Mouse (Mus musculus) liver, embryonic 11.5 days (tissue): ENCODE measurements around the gene Dcst1. TPM values are rescaled to one million over a fixed set of nuclear protein-coding genes. Genes with fewer than 3 reads are reported as not detected.

Source experiments
- ATAC-seq: fragments of 200-750 bp; cut with Nextera tagmentation; replicated peaks from 2 replicates; pipeline ENCODE4 v1.8.0; 2017; ENCODE audit warnings: moderate number of reproducible peaks, mild to moderate bottlenecking, moderate TSS enrichment, moderate library complexity; ENCODE audit not compliant: low FRiP score
- DNase-seq: peaks from one replicate; pipeline ENCODE4 v3.0.0-alpha.2; 2017; ENCODE audit warnings: low spot score
- H3K27ac ChIP-seq: fragments of 300-500 bp; sonication (generic); 2 replicates; pipeline ENCODE4 v1.5.1; 2014; ENCODE audit warnings: mild to moderate bottlenecking, low read depth, low read length, control low read depth
- H3K27me3 ChIP-seq: fragments of 300-500 bp; sonication (generic); replicated peaks from 2 replicates; pipeline ENCODE4 v1.6.1; 2014; ENCODE audit warnings: low read length, mixed read lengths; ENCODE audit not compliant: control insufficient read depth, insufficient read depth
- H3K36me3 ChIP-seq: fragments of 300-500 bp; sonication (generic); 2 replicates; pipeline ENCODE4 v1.6.1; 2014; ENCODE audit warnings: mild to moderate bottlenecking, low read length, moderate library complexity, mixed read lengths; ENCODE audit not compliant: control insufficient read depth, insufficient read depth
- H3K4me1 ChIP-seq: fragments of 300-500 bp; sonication (generic); replicated peaks from 2 replicates; pipeline ENCODE4 v1.6.1; 2014; ENCODE audit warnings: low read length, mixed read lengths; ENCODE audit not compliant: control insufficient read depth, insufficient read depth
- H3K4me2 ChIP-seq: fragments of 300-500 bp; sonication (generic); 2 replicates; pipeline ENCODE4 v1.6.1; 2014; ENCODE audit warnings: mild to moderate bottlenecking, control low read depth, moderate library complexity
- H3K4me3 ChIP-seq: fragments of 300-500 bp; sonication (generic); 2 replicates; pipeline ENCODE4 v1.5.1; 2014; ENCODE audit warnings: low read depth, low read length, control low read depth
- H3K9ac ChIP-seq: fragments of 300-500 bp; sonication (generic); 2 replicates; pipeline ENCODE4 v1.6.1; 2014; ENCODE audit warnings: low read depth, low read length, control low read depth
- H3K9me3 ChIP-seq: fragments of 300-500 bp; sonication (generic); 2 replicates; pipeline ENCODE4 v1.6.1; 2016; ENCODE audit warnings: low read length, inconsistent platforms, mixed read lengths; ENCODE audit not compliant: control insufficient read depth
- WGBS: fragments of 180-500 bp; shearing (Covaris S2); extraction: QIAGEN DNeasy Blood & Tissue Kit; methylation state at CpG from one replicate; pipeline ENCODE4 v1.1.7; 2014; 5-methylcytosine and 5-hydroxymethylcytosine counted together
- polyA plus RNA-seq: library from polyadenylated mRNA; unstranded; fragments of >200 nt; fragmentation: Nextera tagmentation; extraction: Ambion mirVana; gene quantifications from 2 replicates; pipeline ENCODE4 v1.2.1, GENCODE M21; 2014

Dcst1 gene
- not detected in 2 replicates for polyA plus RNA-seq

GRCm38 (mm10) chr3:89365153-89365485, at the start of gene Dcst1:
TSS of gene Dcst1 (minus strand) at chr3:89365253.
- no peak within 1 kb of the TSS for H3K9ac ChIP-seq
- 85% methylated on average over 11 of the region's 11 CpGs for WGBS
- H3K4me3 ChIP-seq, result no peak within 1 kb of the TSS
- no peaks in the 10 kb centered on the region for H3K4me1 ChIP-seq
- ATAC-seq, result no peak
- no peak within 1 kb of the TSS for H3K27ac ChIP-seq
- H3K4me2 ChIP-seq, result no peak within 1 kb of the TSS
- peaks cover 5% of the 10 kb centered on the region for H3K27me3 ChIP-seq
- no peak for DNase-seq
- H3K36me3 ChIP-seq, result no peaks in the 10 kb centered on the region
- no peaks in the 10 kb centered on the region for H3K9me3 ChIP-seq

DNA sequence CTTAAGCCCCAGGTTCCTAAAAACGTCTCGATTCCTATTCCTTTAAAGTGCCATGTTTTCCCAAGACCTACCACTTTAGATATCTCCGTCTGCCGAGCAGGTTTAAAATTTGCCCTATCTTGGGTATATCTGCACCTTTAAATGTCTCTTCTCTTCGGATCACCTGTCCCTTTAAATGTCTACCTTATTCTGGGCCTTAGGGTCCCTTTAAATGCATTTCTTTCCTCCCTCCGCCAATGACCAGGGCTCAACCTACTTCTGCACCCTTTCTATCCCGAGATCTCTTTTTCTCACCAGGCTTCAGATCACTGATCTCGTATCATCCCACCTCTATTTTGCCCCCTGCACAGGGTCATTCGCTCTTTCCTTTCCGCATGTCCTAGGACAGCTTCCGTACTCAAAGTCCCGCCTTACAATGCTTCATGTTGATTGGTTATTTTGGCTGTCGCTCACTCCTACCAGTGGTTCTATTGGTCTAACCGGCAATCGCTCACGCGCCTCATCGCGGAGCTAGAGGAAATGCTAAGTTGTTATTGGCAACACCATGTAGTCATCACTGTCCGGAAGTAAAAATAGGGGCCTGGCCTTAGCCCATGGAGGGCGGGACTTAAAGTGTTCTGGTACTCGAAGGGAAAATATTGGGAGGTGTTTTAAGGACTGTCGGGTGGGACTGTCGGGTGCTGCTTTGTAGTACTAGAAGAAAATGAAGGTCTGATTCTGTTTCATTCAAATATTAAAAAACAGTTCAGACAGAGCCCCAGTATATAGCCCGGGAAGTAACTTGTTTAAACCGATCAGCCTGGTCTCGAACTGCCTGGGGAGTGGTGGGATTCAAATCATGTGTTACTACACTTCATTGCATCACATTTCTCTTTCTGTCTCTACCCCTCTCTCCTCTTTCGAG, 46.7 kb upstream of the Dcst1 start, which contains the start of gene Flad1:
TSS of gene Flad1 (minus strand) at position 381 of the 904 bp plus-strand sequence.
- peak within 1 kb of the TSS; percentile 85 for H3K4me2 ChIP-seq
- H3K27ac ChIP-seq, result peak within 1 kb of the TSS; percentile 62
- peaks cover 28% of the 10 kb centered on the region for H3K36me3 ChIP-seq
- peak; percentile 100 for ATAC-seq
- H3K9ac ChIP-seq, result peak within 1 kb of the TSS; percentile 67
- peak; percentile 90 for DNase-seq
- peaks cover 11% of the 10 kb centered on the region for H3K4me1 ChIP-seq
- H3K9me3 ChIP-seq, result no peaks in the 10 kb centered on the region
- no peaks in the 10 kb centered on the region for H3K27me3 ChIP-seq
- WGBS, result 5% methylated on average over 28 of the region's 28 CpGs
- H3K4me3 ChIP-seq, result peak within 1 kb of the TSS; percentile 67

DNA sequence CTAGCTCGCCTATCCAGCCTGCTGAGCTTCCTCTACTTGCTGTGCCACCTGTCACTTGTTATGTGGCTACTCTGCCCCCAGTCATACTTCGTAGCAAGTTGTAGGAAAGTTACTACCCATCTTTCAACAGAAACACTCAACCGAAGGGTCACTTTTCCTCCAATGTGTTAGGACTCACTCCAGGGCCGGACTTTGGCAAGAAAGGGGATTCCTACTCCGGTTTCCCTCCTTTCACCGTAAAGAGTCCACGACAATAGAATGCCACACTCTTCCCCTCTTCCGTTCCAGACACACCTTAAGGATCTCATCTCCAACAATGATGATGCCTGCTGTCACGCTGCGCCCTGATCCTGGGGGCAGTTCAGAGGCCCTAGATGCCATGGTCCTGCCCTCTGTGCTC, 45.8 kb upstream of the Dcst1 start:
- WGBS, result 73% methylated on average over 10 of the region's 10 CpGs
- peak overlapping the region; percentile 85 for H3K4me2 ChIP-seq
- peak overlapping the region; percentile 67 for H3K9ac ChIP-seq
- H3K4me3 ChIP-seq, result peak overlapping the region; percentile 67
- H3K27me3 ChIP-seq, result no peaks in the 10 kb centered on the region
- H3K9me3 ChIP-seq, result no peaks in the 10 kb centered on the region
- DNase-seq, result no peak
- no peak overlapping the region for H3K27ac ChIP-seq
- H3K4me1 ChIP-seq, result peaks cover 6% of the 10 kb centered on the region
- ATAC-seq, result no peak
- H3K36me3 ChIP-seq, result peaks cover 23% of the 10 kb centered on the region

DNA sequence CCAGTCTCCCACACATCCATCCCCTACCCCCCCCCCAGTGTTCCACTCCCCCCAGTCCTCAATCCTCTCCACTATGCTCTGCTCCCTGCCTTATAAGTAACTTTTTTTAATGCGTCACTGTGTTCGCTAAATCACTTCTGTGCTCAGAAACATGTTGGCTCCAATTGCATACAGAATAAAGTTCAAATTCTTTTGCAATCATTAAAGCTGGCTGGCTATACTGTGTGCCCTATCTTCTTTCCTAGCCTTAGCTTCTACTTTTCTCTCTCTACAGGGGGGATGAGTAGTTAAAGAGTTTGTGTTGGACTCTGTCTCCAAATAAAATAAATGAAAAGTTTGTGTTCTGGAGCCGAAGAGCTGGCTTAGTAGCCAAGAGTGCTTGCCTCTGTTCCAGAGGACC, 44.6 kb upstream of the Dcst1 start:
- peaks cover 21% of the 10 kb centered on the region for H3K36me3 ChIP-seq
- H3K27me3 ChIP-seq, result no peaks in the 10 kb centered on the region
- H3K4me1 ChIP-seq, result peaks cover 6% of the 10 kb centered on the region
- 93% methylated on average over 3 of the region's 3 CpGs for WGBS
- ATAC-seq, result no peak
- H3K4me3 ChIP-seq, result no peak overlapping the region
- no peak for DNase-seq
- H3K9me3 ChIP-seq, result no peaks in the 10 kb centered on the region
- H3K4me2 ChIP-seq, result no peak overlapping the region
- H3K27ac ChIP-seq, result no peak overlapping the region
- H3K9ac ChIP-seq, result no peak overlapping the region

DNA sequence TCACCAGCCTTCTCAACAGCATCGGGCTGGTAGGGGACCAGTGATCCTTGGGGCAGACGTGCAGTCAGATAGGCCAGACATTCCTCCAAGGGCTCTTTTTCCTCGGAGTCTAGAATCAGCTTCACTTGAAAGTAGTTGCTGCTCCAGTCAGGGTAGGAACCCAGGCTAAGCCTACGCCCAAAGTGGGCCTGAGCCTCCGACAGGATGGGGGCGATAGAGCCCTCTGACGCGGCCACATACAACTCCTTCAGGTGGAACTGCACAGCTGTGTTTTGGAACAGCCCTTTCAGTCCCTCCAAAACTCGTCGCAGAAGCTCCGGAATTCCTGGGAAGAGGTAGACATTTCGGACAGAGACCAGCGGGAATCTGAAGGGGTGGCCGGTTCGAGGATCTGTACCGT, 43.4 kb upstream of the Dcst1 start:
- DNase-seq (no peak), ATAC-seq (no peak)
- Histone ChIP-seq H3K27me3 (no peaks in the 10 kb centered on the region), H3K4me2 (no peak overlapping the region), H3K27ac (no peak overlapping the region), H3K9ac (no peak overlapping the region), H3K4me3 (no peak overlapping the region), H3K4me1 (peaks cover 6% of the 10 kb centered on the region), H3K9me3 (no peaks in the 10 kb centered on the region), H3K36me3 (peaks cover 14% of the 10 kb centered on the region; the same call in 1 of the 2 replicates)
- 71% methylated on average over 16 of the region's 16 CpGs for WGBS

DNA sequence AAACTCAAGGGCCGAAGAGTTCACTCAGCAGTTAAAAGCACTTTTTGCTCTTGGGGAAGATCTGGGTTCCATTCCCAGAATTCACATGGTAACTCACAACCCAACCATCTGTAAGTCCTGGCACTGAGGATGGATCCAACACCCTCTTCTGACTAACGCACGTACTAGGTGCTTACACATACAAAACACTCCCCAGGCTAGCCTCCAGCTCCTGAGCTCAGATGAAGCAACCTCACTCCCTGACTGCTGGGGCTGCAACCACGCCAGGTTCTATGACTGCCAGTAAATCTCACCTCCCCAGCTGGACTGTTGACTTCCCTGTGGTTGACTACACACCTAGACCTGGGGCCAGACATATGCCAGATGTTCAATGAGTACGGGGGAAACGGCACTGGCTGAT, 41.8 kb upstream of the Dcst1 start:
- peaks cover 14% of the 10 kb centered on the region; the same call in 1 of the 2 replicates for H3K36me3 ChIP-seq
- 91% methylated on average over 6 of the region's 6 CpGs for WGBS

DNA sequence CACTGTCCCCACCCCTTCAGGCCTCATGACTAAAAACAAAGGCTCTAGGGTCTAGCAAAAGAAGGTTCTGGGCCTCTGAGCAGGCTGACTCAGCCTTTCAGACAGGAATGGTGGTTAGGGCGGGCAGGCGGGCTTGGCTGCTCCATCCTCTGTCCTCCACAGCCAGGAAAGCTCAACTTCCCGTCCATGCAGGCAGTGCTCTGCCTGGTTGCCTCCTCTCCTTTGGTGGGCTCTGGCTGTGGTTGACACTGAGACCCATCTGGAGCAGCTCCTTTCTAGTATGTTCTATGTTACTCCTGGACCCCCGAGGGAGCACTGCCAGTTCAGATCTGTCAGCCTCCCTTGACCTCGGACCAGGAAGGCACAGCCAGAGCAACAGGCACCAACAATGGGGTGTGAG, 37.6 kb upstream of the Dcst1 start, which contains the start of gene Lenep:
TSS of gene Lenep (minus strand) at position 101 of the 400 bp plus-strand sequence.
- 83% methylated on average over 5 of the region's 5 CpGs for WGBS
- Histone ChIP-seq H3K27me3 (no peaks in the 10 kb centered on the region), H3K36me3 (peaks cover 13% of the 10 kb centered on the region; the same call in 1 of the 2 replicates), H3K4me2 (no peak within 1 kb of the TSS), H3K4me3 (no peak within 1 kb of the TSS), H3K9me3 (no peaks in the 10 kb centered on the region), H3K4me1 (no peaks in the 10 kb centered on the region), H3K27ac (no peak within 1 kb of the TSS), H3K9ac (no peak within 1 kb of the TSS)
- no peak for ATAC-seq
- no peak for DNase-seq

More for the DNA sequence above, 41.8 kb upstream of the Dcst1 start:
- no peak for DNase-seq
- Histone ChIP-seq H3K4me2 (no peak overlapping the region), H3K27ac (no peak overlapping the region), H3K27me3 (no peaks in the 10 kb centered on the region), H3K9ac (no peak overlapping the region), H3K4me3 (no peak overlapping the region), H3K4me1 (peaks cover 6% of the 10 kb centered on the region), H3K9me3 (no peaks in the 10 kb centered on the region)
- ATAC-seq, result no peak

- Histone ChIP-seq H3K9ac (no peak overlapping the region), H3K4me2 (no peak overlapping the region), H3K27me3 (no peaks in the 10 kb centered on the region), H3K4me3 (no peak overlapping the region), H3K36me3 (peaks cover 13% of the 10 kb centered on the region; the same call in 1 of the 2 replicates), H3K9me3 (no peaks in the 10 kb centered on the region), H3K27ac (no peak overlapping the region), H3K4me1 (peaks cover 4% of the 10 kb centered on the region)
- no peak for ATAC-seq
- WGBS, result 91% methylated on average over 7 of the region's 7 CpGs
- no peak for DNase-seq
These were observed 36.3 kb upstream of the Dcst1 start for GRCm38 (mm10) chr3:89401329-89401728.

- Histone ChIP-seq H3K27ac (no peak overlapping the region), H3K9me3 (no peaks in the 10 kb centered on the region), H3K27me3 (no peaks in the 10 kb centered on the region; the same call in 1 of the 2 replicates), H3K4me3 (peak overlapping the region; percentile 64), H3K9ac (peak overlapping the region; percentile 66; the same call in 1 of the 2 replicates), H3K36me3 (no peaks in the 10 kb centered on the region), H3K4me2 (peak overlapping the region; percentile 99), H3K4me1 (peaks cover 23% of the 10 kb centered on the region)
- DNase-seq (no peak), ATAC-seq (no peak)
- WGBS, result 0% methylated on average over 4 of the region's 4 CpGs
These were observed 31.6 kb upstream of the Dcst1 start for GRCm38 (mm10) chr3:89396654-89397005.
